Mouse (Mus musculus): ENCODE results near the gene Marf1. TPM values are rescaled to one million over a fixed set of nuclear protein-coding genes. Genes with fewer than 3 reads are reported as not detected.

Gene Marf1
- polyA plus RNA-seq, 1 experiment: 14.0 TPM

Other genes with a start within 250 kb of the Marf1 start
- not detected in 2 replicates for gene 2900011O08Rik, start 176.7 kb downstream of the Marf1 start, polyA plus RNA-seq (2012; ENCODE audit: insufficient read depth, insufficient read length, missing spikeins)
- gene Ifitm7, start 176.5 kb downstream of the Marf1 start, polyA plus RNA-seq (2012; ENCODE audit: insufficient read depth, insufficient read length, missing spikeins): not detected in 2 replicates
- gene Nde1, start 76 bp downstream of the Marf1 start, polyA plus RNA-seq (2012; ENCODE audit: insufficient read depth, insufficient read length, missing spikeins): 14.3 and 16.5 TPM in 2 replicates
- gene Myh11, start 128.0 kb upstream of the Marf1 start, polyA plus RNA-seq (2012; ENCODE audit: insufficient read depth, insufficient read length, missing spikeins): 5.9 and 11.0 TPM in 2 replicates
- 79.2 and 86.7 TPM in 2 replicates for gene Fopnl, start 154.1 kb upstream of the Marf1 start, polyA plus RNA-seq (2012; ENCODE audit: insufficient read depth, insufficient read length, missing spikeins)
- 11.1 and 20.7 TPM in 2 replicates for gene Abcc1, start 198.2 kb upstream of the Marf1 start, polyA plus RNA-seq (2012; ENCODE audit: insufficient read depth, insufficient read length, missing spikeins)